Mouse (Mus musculus) central nervous system, embryonic 18 days (tissue): ENCODE results near the gene Kng1. TPM values are rescaled to one million over a fixed set of nuclear protein-coding genes. Genes with fewer than 3 reads are reported as not detected.

Source experiments
- polyA plus RNA-seq: library from polyadenylated mRNA; depleted of rRNA; stranded (reverse); fragments of >200 nt; gene quantifications from 2 replicates; pipeline ENCODE4 v1.2.3, GENCODE M21; 2012; rRNA removed

Gene Kng1
- 0.13 TPM in 1 of 2 replicates, not detected in the other for polyA plus RNA-seq

DNA sequence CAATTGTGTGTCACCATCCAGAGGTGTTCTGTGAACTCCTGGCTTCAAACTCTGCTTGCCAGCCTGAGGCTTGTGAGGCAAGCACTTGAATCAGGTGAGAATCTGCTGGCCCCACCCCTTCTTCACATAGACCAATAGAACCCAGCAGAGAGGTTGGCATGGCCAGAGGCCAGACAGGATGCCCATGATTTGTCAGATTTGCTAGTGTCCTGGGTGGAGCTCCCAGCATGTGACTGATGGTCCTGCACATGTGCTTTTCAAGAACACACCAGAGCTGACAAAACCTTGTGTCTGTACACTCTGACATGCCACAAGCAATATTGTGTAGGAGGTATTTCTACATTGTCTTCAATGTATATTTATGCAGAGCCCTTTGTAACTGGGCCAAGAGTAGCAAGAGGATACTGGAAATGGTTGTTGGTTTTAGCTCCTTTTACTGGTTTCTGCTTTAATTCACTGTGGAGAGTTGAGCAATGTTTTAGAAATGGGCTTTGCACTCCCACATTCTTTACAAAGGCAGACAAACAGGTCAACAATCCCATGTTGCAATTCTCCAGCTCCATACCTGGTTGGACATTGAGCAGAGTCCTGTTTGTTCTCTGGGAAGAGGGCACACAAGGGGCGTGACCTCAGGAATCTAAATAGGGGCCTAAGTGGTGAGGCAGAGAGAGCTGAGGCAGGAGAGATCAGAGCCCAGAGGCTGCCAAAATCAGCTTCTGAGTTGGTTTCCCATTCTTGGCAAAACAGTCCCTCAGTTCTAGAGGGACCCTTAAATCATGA is at the start of gene Kng1:
Gene Kng1, plus strand, starts transcription at position 198 of the 780 bp plus-strand sequence.

DNA sequence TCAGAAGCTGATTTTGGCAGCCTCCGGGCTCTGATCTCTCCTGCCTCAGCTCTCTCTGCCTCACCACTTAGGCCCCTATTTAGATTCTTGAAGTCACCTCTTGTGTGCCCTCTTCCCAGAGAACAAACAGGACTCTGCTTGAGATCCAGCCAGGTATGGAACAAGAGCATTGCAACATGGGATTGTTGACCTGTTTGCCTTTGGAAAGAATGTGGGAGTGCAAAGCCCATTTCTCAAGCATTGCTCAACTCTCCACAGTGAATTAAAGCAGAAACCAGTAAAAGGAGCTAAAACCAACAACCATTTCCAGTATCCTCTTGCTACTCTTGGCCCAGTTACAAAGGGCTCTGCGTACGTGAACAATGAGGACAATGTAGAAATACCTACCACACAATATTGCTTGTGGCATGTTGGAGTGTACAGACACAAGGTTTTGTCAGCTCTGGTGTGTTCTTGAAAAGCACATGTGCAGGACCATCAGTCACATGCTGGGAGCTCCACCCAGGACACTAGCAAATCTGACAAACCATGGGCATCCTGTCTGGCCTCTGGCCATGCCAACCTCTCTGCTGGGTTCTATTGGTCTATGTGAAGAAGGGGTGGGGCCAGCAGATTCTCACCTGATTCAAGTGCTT is 28.6 kb upstream of the Kng1 start, which contains the start of gene Kng2:
Gene Kng2, minus strand, starts transcription at position 517 of the 635 bp plus-strand sequence.

DNA sequence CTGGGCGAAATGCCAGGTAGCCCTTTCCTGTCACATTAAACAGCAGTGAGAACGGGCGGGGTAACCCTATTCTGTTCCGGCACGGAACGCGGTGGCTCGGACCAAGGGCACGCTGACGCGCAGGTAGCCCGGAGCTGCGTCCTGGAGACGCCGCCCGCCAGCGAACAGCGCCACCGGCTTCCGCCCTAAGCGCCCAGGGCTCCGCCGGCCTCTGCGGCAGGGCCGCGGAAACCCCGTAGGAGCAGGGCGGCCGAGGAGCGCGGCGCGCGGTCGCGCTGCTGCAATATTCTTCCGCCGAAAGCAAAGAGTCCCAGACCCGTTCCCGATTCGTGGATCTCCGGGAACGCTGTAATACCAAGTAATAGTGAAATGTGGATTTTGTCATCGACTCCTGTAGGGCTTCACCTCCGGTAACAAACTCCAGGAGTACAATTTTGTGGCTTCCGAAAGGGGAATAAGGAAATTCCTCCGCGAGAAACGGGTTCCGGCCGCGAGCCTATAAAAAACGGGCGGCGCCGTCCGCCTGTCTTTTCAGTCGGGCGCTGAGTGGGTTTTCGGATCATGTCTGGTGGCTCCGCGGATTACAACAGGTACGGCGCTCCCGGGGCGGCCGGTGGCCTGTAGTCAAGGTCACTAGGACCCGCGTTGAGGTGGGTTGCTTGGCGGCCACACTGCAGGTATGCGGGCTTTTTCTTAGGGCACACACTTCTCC is 49.7 kb downstream of the Kng1 start, which contains the start of gene Eif4a2:
Gene Eif4a2, plus strand, starts transcription at position 214 of the 712 bp plus-strand sequence.

DNA sequence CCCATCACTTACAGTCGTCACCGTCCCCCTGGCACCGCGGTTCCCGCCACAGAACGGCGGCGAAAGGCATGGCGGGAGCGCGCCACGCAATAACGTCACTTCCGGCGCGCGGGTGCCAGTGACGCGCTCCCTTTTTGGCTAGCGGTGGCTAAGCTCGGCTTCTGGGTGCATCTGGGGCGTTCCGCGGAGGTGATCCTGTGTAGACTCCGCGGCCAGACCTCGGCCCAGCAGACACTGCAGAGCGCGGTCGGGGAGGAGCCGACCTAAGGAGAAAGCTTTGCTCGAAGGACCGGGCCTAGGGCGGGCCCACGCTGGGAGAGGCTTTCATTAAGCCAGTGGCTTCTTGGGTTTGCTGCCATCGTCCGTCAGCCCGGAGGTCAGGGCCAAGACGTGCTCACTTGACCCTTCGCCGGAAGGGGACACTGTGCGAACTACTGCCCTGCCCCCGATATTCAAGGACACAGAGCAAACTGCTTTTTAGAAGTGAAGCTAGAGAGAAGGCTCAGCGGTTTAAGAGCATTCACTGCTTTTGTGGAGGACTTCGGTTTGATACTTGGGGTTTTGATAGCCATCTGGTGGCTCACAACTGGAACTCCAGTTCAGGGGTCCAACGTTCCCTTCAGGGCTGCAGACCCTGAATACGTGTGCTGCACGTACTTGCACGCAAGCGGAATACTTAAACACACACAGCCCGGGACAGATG is 70.2 kb downstream of the Kng1 start, which contains the start of gene Rfc4:
Gene Rfc4, minus strand, starts transcription at position 65 of the 703 bp plus-strand sequence.

Other genes starting within 250 kb of the Kng1 start
- 0.11 TPM in 1 of 2 replicates, not detected in the other for gene Crygs, start 246.3 kb upstream of the Kng1 start, polyA plus RNA-seq
- gene Tbccd1, start 200.2 kb upstream of the Kng1 start, polyA plus RNA-seq: 17.4 and 18.3 TPM in 2 replicates
- gene Dnajb11, start 200.0 kb upstream of the Kng1 start, polyA plus RNA-seq: 43.1 and 44.7 TPM in 2 replicates
- gene Ahsg, start 166.6 kb upstream of the Kng1 start, polyA plus RNA-seq: 0.13 and 0.70 TPM in 2 replicates
- gene Fetub, start 139.5 kb upstream of the Kng1 start, polyA plus RNA-seq: 0.16 and 0.22 TPM in 2 replicates
- gene Hrg, start 106.8 kb upstream of the Kng1 start, polyA plus RNA-seq: not detected in 2 replicates
- gene Kng2, start 28.4 kb upstream of the Kng1 start, polyA plus RNA-seq: 0.09 TPM in 1 of 2 replicates, not detected in the other
- 864 and 917 TPM in 2 replicates for gene Eif4a2, start 49.6 kb downstream of the Kng1 start, polyA plus RNA-seq
- gene Rfc4, start 69.9 kb downstream of the Kng1 start, polyA plus RNA-seq: 3.3 and 3.4 TPM in 2 replicates
- 0.07 and 0.12 TPM in 2 replicates for gene Adipoq, start 88.7 kb downstream of the Kng1 start, polyA plus RNA-seq
- gene St6gal1, start 166.9 kb downstream of the Kng1 start, polyA plus RNA-seq: 24.5 and 27.1 TPM in 2 replicates